Mouse (Mus musculus) C2C12 (cell line): ENCODE results near the gene Tec.

Experiments used
- CEBPB ChIP-seq: IDR thresholded peaks from one replicate; pipeline ENCODE4 v1.6.1; 2011; ENCODE audit warnings: low read depth, mild to moderate bottlenecking, control low read depth, moderate library complexity
- CTCF ChIP-seq: IDR thresholded peaks from one replicate; pipeline ENCODE4 v1.5.1; 2011; ENCODE audit not compliant: control insufficient read depth, insufficient read depth, insufficient read length
- FOSL1 ChIP-seq: IDR thresholded peaks from one replicate; pipeline ENCODE4 v1.8.0; 2011; ENCODE audit warnings: mild to moderate bottlenecking, low read length; ENCODE audit not compliant: poor library complexity, insufficient read depth, severe bottlenecking
- MAX ChIP-seq: IDR thresholded peaks from one replicate; pipeline ENCODE4 v1.6.1; 2011; ENCODE audit warnings: mild to moderate bottlenecking, control low read depth
- MYOD1 ChIP-seq: IDR thresholded peaks from one replicate; pipeline ENCODE4 v1.6.1; 2011; ENCODE audit warnings: low read depth; ENCODE audit not compliant: control insufficient read depth, insufficient read length
- MYOG ChIP-seq: IDR thresholded peaks from one replicate; pipeline ENCODE4 v1.6.1; 2011; ENCODE audit not compliant: control insufficient read depth, insufficient read length; ENCODE audit errors: extremely low read depth
- USF1 ChIP-seq: IDR thresholded peaks from one replicate; pipeline ENCODE4 v1.6.1; 2011; ENCODE audit warnings: low read depth, mild to moderate bottlenecking, control low read depth, moderate library complexity

- TF ChIP-seq CTCF = no peak
- TF ChIP-seq USF1 = no peak
- no peak for TF ChIP-seq MAX
- TF ChIP-seq CEBPB = no peak
- no peak for TF ChIP-seq MYOG
- TF ChIP-seq MYOD1 = no peak
- TF ChIP-seq FOSL1 = no peak
Observed at GRCm38 (mm10) chr5:72750226-72750625, 118.1 kb downstream of the Tec start.
